Mouse (Mus musculus) urinary bladder, postnatal 0 days (tissue): ENCODE results near the gene Slc25a15. TPM values are rescaled to one million over a fixed set of nuclear protein-coding genes. Genes with fewer than 3 reads are reported as not detected.

Source experiments
- polyA plus RNA-seq: library from polyadenylated mRNA; unstranded; fragments of >200 nt; fragmentation: Nextera tagmentation; extraction: Ambion mirVana; gene quantifications from 2 replicates; pipeline ENCODE4 v1.2.1, GENCODE M21; 2015

Gene Slc25a15
- polyA plus RNA-seq, result 10.2 and 10.8 TPM in 2 replicates

DNA sequence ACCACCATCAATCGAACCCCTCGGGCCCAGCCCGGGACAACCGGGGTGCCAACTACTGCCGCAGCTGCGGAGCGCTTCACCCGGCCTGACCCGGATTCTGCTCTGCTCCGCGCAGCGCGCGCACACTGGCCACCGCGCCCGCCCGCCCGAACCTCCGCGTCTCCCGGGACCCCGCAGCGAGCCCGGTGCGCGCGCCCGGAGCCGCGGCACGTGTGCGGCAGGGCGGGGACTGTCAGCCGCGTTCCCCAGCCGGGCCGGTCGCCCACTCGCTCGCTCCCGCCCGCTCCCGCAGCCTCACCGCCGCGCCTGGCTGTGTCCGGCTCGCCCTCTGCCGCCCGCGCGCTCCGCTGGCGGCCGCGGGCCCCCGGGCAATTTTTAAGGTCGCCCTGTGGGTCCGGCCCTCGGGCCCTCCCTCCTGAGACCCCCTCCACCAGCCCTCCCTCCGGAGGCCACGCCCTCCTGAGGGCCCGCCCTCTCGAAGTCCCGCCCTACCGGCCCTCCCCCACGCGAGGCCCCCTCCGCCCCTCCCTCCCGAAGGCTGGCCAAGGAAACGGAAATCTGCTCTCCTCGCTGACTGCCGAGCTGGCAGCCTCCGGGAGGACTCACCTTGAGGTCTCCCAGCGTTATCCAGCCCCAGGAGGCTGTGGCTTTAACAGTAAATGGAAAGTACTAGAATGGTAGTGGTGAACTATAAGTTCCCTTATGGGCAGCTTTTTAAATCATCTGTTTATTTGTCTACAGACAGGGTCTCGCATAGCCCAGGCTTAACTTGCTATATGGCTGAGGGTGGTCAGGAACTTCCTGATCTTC is at the start of gene Slc25a15:
TSS of gene Slc25a15 (minus strand) at position 456 of the 810 bp plus-strand sequence.

DNA sequence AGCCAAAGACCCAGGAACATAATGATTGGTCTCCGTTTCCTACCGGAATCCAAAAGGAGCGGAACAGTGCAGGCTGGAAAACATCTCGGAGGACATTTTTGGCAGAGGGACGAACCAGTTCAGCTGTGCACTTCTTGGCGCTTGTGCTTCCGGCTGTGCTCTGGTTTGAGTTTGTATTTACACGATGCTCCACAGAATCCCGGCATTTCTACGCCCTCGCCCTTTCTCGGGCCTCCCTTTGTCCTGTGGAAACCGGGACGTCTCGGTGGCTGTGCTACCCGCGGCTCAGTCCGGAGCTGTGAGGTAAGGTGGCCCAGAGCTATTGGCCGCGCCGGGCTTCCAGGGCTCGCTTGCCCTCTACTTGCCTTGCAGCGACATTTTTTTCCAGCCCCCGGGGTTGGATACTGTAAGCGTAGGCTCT is 12.9 kb upstream of the Slc25a15 start, which contains the start of gene Mrps31:
TSS of gene Mrps31 (plus strand) at position 80 of the 421 bp plus-strand sequence.

Other genes starting within 250 kb of the Slc25a15 start
- 4.0 and 4.2 TPM in 2 replicates for gene Nek3, start 232.2 kb downstream of the Slc25a15 start, polyA plus RNA-seq
- gene Ckap2, start 212.8 kb downstream of the Slc25a15 start, polyA plus RNA-seq, result 19.4 and 24.7 TPM in 2 replicates
- 32.7 and 37.8 TPM in 2 replicates for gene Vps36, start 205.8 kb downstream of the Slc25a15 start, polyA plus RNA-seq
- 4.7 and 5.2 TPM in 2 replicates for gene Thsd1, start 171.3 kb downstream of the Slc25a15 start, polyA plus RNA-seq
- 0.05 TPM in 1 of 2 replicates, not detected in the other for gene Tpte, start 115.2 kb downstream of the Slc25a15 start, polyA plus RNA-seq
- 28.7 and 29.9 TPM in 2 replicates for gene Mrps31, start 12.8 kb upstream of the Slc25a15 start, polyA plus RNA-seq